Mouse (Mus musculus): ENCODE data around the gene Krt80. TPM values are rescaled to one million over a fixed set of nuclear protein-coding genes. Genes with fewer than 3 reads are reported as not detected.

The Krt80 gene
- total and polyA plus RNA-seq, 3 experiments, result 0.20 TPM; not detected in 2

DNA sequence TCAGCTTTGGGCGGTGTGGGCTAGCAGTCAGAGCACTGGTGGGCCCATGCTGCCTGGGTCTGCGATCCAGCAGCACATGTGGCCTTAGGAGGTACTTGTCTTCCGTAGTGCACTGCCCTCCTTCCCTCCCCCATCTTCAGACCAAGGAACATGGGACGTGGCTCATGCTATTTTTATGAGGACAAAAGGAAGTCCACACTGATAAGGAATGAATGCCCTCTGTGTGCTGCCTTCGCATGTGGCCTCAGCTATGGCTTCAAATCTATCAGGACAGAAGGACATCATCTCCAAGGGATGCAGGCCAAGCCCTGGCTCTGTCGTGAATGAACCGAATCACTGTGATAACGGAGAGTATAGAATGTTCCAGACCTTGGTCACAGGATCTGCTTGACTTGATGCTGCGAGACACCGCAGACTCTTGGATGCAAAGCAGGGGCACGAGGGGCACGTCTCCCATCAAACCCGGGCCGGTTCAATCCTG lies 70.4 kb downstream of the Krt80 start:
- peaks cover 0 to 4% of the 10 kb centered on the region in 2 experiments for H3K36me3 ChIP-seq (replicated peaks in 1 of 2; ENCODE audit: control insufficient read depth in 1 of 2, insufficient read depth in 1 of 2, low read length in 1 of 2)
- peaks cover 5% of the 10 kb centered on the region for H3K27me3 ChIP-seq (replicated peaks)
- 0 out of 4 replicates have a peak, but pooled peaks cover 0 to 3% of the 10 kb centered on the region in 2 experiments for H3K4me1 ChIP-seq (ENCODE audit: control insufficient read depth in 1 of 2, insufficient read depth in 2 of 2)
- dilution Hi-C loops (cut with MboI; ENCODE audit: extremely low pct_ligation_motif_present, extremely low pct_unique_long_range_greater_than_20kb, low sequenced_read_pairs), result no loop called here
- no peak for DNase-seq (ENCODE audit: extremely low read depth)
- H3K9ac ChIP-seq (ENCODE audit: insufficient read depth, low read depth), result no peak overlapping the region
- peaks cover 6% of the 10 kb centered on the region for H3K9me3 ChIP-seq (replicated peaks; ENCODE audit: low read length)
- no peak overlapping the region for H3K4me3 ChIP-seq (replicated peaks in 1 of 3; ENCODE audit: low read depth in 2 of 3, low read length in 2 of 3, poor library complexity in 1 of 3)
- H3K27ac ChIP-seq (ENCODE audit: insufficient read depth, low read depth), result no peak overlapping the region
- H3K4me2 ChIP-seq (ENCODE audit: insufficient read depth, low read depth, poor library complexity, severe bottlenecking), result no peak overlapping the region
- in situ Hi-C loops (cut with MboI; ENCODE audit: low pct_ligation_motif_present, low pct_unique_long_range_greater_than_20kb, low sequenced_read_pairs), result no loop called here
- TF ChIP-seq ZNF384 (IDR thresholded peaks at IDR 0.05; ENCODE audit: low read depth, low read length), result no peak
- no peak for TF ChIP-seq JUND (conservative IDR thresholded peaks at IDR 0.05; ENCODE audit: low read depth, low read length)
- TF ChIP-seq CHD1 (IDR thresholded peaks at IDR 0.05; ENCODE audit: low read depth, low read length), result no peak
- TF ChIP-seq MAFK (IDR thresholded peaks at IDR 0.05; ENCODE audit: insufficient replicate concordance, low read length), result no peak
- TF ChIP-seq EP300 (IDR thresholded peaks at IDR 0.05; ENCODE audit: low read length), result no peak
- TF ChIP-seq TBP (conservative IDR thresholded peaks at IDR 0.05; ENCODE audit: low read depth, low read length), result no peak
- TF ChIP-seq KAT2A (IDR thresholded peaks at IDR 0.05; ENCODE audit: insufficient replicate concordance, low read length), result no peak
- TF ChIP-seq SMC3 (IDR thresholded peaks at IDR 0.05; ENCODE audit: low read depth, low read length), result no peak
- TF ChIP-seq POLR2AphosphoS2 (IDR thresholded peaks at IDR 0.05; ENCODE audit: low read depth, low read length), result no peak
- TF ChIP-seq ZMIZ1 (IDR thresholded peaks at IDR 0.05; ENCODE audit: low read depth, low read length), result no peak
- no peak for TF ChIP-seq NRF1 (IDR thresholded peaks at IDR 0.05; ENCODE audit: low read depth, low read length)
- TF ChIP-seq TCF12 (IDR thresholded peaks at IDR 0.05; ENCODE audit: low read depth, low read length), result no peak
- TF ChIP-seq E2F4 (IDR thresholded peaks at IDR 0.05; ENCODE audit: insufficient replicate concordance, low read depth, low read length), result no peak
- TF ChIP-seq SIN3A (IDR thresholded peaks at IDR 0.05; ENCODE audit: low read length), result no peak
- TF ChIP-seq USF1 (IDR thresholded peaks at IDR 0.05; ENCODE audit: low read depth, low read length), result no peak
- TF ChIP-seq IRF4 (IDR thresholded peaks at IDR 0.05; ENCODE audit: low read depth, low read length), result no peak
- no peak for TF ChIP-seq MEF2A (IDR thresholded peaks at IDR 0.05; ENCODE audit: borderline replicate concordance, low read depth, low read length)
- no peak for TF ChIP-seq MYC (IDR thresholded peaks at IDR 0.05; ENCODE audit: low read depth, low read length)
- no peak for TF ChIP-seq MXI1 (IDR thresholded peaks at IDR 0.05; ENCODE audit: low read depth, low read length)
- no peak for TF ChIP-seq GABPA (IDR thresholded peaks at IDR 0.05; ENCODE audit: insufficient replicate concordance, low read depth, low read length)
- no peaks in the 10 kb centered on the region for H3K79me2 ChIP-seq (replicated peaks; ENCODE audit: control insufficient read depth, extremely low read depth, insufficient read depth, poor library complexity, severe bottlenecking)

- no peak overlapping the region for H3K4me2 ChIP-seq (ENCODE audit: insufficient read depth, low read depth, poor library complexity, severe bottlenecking)
- peaks cover 0 to 4% of the 10 kb centered on the region in 2 experiments for H3K36me3 ChIP-seq (replicated peaks in 1 of 2; ENCODE audit: control insufficient read depth in 1 of 2, insufficient read depth in 1 of 2, low read length in 1 of 2)
- in situ Hi-C loops (cut with MboI; ENCODE audit: low pct_ligation_motif_present, low pct_unique_long_range_greater_than_20kb, low sequenced_read_pairs), result no loop called here
Observed at GRCm38 (mm10) chr15:101298550-101298949, 71.4 kb downstream of the Krt80 start.

More at GRCm38 (mm10) chr15:101298550-101298949, 71.4 kb downstream of the Krt80 start:
- H3K27ac ChIP-seq (ENCODE audit: insufficient read depth, low read depth), result no peak overlapping the region
- peaks cover 5% of the 10 kb centered on the region for H3K9me3 ChIP-seq (replicated peaks; ENCODE audit: low read length)
- no peak overlapping the region for H3K4me3 ChIP-seq (replicated peaks in 1 of 3; ENCODE audit: low read depth in 2 of 3, low read length in 2 of 3, poor library complexity in 1 of 3)
- H3K27me3 ChIP-seq (replicated peaks), result no peaks in the 10 kb centered on the region
- H3K9ac ChIP-seq (ENCODE audit: insufficient read depth, low read depth), result no peak overlapping the region
- dilution Hi-C loops (cut with MboI; ENCODE audit: extremely low pct_ligation_motif_present, extremely low pct_unique_long_range_greater_than_20kb, low sequenced_read_pairs), result no loop called here
- TF ChIP-seq MXI1 (IDR thresholded peaks at IDR 0.05; ENCODE audit: low read depth, low read length), result no peak
- no peak for TF ChIP-seq EP300 (IDR thresholded peaks at IDR 0.05; ENCODE audit: low read length)
- TF ChIP-seq IRF4 (IDR thresholded peaks at IDR 0.05; ENCODE audit: low read depth, low read length), result no peak
- TF ChIP-seq SIN3A (IDR thresholded peaks at IDR 0.05; ENCODE audit: low read length), result no peak
- TF ChIP-seq JUND (conservative IDR thresholded peaks at IDR 0.05; ENCODE audit: low read depth, low read length), result no peak
- no peak for TF ChIP-seq SMC3 (IDR thresholded peaks at IDR 0.05; ENCODE audit: low read depth, low read length)
- TF ChIP-seq RAD21 (IDR thresholded peaks at IDR 0.05; ENCODE audit: low read depth, low read length), result no peak
- TF ChIP-seq NELFE (IDR thresholded peaks at IDR 0.05; ENCODE audit: low read depth, low read length), result no peak
- no peak for TF ChIP-seq E2F4 (IDR thresholded peaks at IDR 0.05; ENCODE audit: insufficient replicate concordance, low read depth, low read length)
- no peak for DNase-seq (ENCODE audit: extremely low read depth)
- H3K79me2 ChIP-seq (replicated peaks; ENCODE audit: control insufficient read depth, extremely low read depth, insufficient read depth, poor library complexity, severe bottlenecking), result no peaks in the 10 kb centered on the region
- 0 out of 4 replicates have a peak, but pooled peaks cover 0 to 3% of the 10 kb centered on the region in 2 experiments for H3K4me1 ChIP-seq (ENCODE audit: control insufficient read depth in 1 of 2, insufficient read depth in 2 of 2)
